Mouse (Mus musculus): ENCODE data around the gene Rnaseh2b. TPM values are rescaled to one million over a fixed set of nuclear protein-coding genes. Genes with fewer than 3 reads are reported as not detected.

Gene Rnaseh2b
- total RNA-seq (2021), result 25.8 and 27.0 TPM in 2 replicates
- long read RNA-seq, transcript Rnaseh2b-201 (11 exons, 1,494 nt), result major isoform, 13 of 20 reads
- long read RNA-seq, partial matches to known transcripts, result 1 of 20 reads
- long read RNA-seq, other reads (novel, unspliced or antisense), result 6 of 20 reads

GRCm38 (mm10) chr14:62292488-62293339 lies at the start of gene Rnaseh2b, which contains the start of gene Dleu7:
Rnaseh2b (plus strand) TSS chr14:62292589.
Dleu7 (minus strand) TSS chr14:62293047.
- DNase-seq, result peak; percentile 7

DNA sequence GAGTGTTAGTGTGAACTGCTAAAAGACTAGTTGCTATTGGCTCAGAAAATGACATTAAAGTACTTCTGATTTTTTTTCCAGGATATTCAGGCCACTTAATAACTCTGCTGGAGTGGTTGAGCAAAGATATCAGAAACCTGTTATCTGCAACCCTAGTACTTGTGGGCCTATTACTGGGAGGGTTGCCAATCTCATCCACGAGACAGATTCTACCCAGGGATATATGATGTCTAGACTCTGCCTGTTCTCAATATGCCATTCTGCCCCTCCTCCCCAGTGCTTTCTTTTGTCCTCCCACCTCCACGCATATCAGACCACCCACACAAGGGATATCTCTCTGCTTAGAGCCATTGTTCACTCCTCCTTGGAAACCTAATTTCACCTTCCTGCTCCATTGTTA lies 48.9 kb upstream of the Rnaseh2b start:
- no peak for DNase-seq

- DNase-seq, result no peak
Measured at GRCm38 (mm10) chr14:62245557-62245956, 46.8 kb upstream of the Rnaseh2b start.

- no peak for DNase-seq
Measured at GRCm38 (mm10) chr14:62248345-62248744, 44.0 kb upstream of the Rnaseh2b start.

DNA sequence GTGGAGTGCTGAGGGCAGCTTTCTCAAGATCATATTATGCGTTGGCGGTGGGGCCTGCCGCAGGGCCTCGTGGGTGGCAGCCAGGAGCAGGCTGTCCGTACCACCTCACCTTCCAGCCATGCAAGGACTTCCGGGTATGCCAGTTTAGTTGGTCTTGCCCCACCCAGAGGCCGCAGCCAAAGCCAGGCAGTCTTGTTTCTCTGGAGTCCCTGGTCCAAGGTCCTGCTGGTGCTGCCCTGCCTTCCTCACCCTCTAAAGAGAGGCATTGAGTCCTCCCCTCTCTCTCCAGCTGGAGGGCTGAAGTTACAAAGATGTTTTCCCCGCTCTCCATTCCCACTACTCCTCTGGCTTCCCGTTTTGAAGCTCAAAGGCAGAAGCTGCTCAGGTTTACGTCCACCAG lies 43.6 kb upstream of the Rnaseh2b start:
- peak; percentile 5 for DNase-seq

- DNase-seq, result no peak
Measured at GRCm38 (mm10) chr14:62249251-62249650, 43.1 kb upstream of the Rnaseh2b start.

DNA sequence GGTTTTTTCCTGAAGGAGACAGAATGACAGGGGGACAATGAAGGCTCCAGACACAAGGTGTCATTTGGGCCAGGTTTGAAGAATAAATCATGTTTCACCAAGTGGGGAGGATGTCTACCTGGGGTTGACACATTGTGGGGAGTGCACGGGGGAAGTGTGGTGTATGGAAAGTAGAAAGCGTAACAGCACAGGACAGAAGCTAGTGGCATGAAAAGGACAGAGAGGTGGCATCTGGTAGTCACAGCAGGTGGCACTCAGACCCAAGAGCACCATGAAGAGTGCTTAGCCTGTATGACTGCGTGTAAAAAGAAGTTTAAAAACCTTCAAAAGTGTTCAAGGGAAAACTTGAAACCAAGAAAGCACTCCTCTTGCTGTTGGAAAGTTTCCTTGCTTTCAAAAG lies 42.3 kb upstream of the Rnaseh2b start:
- no peak for DNase-seq

- DNase-seq, result peak; percentile 18
Measured at GRCm38 (mm10) chr14:62251999-62252398, 40.4 kb upstream of the Rnaseh2b start.

DNA sequence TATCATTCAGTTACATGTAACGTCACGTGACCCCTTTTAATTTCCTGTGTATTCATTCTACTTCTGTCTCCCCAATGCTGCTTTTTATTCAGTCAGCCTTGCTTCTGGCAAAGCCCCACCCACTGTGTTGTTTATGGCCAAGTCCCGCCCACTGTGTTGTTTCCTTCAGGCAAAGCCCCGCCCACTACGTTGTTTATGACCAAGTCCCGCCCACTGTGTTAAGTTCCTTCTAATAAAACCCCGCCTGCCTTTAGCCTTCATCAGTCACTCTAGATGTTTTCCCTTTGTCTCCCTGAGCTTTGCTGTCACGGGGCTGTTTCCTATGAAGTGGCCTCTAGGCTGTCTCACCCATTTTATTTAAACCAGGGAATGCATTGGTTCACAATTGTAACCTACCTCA lies 38.0 kb upstream of the Rnaseh2b start:
- no peak for DNase-seq

DNA sequence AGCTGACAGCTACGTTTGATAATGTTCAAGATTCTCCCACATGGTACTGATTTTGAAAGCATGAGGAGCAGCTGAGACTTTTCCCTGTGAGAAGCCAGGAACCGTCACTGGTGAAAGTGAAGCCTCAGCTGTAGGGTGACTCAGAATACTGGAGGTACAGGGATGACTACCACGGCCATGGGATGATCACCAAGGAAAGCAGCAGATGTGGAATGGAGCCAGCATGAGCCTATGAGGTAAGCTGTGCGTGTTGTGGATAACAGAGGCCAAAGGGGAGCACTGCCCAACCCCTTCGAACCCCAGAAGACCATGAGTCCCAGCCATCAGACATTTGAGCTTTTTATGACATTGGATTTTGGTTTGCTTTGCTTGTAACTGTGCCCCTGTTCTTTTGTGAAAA lies 36.3 kb upstream of the Rnaseh2b start:
- DNase-seq, result peak; percentile 42

DNA sequence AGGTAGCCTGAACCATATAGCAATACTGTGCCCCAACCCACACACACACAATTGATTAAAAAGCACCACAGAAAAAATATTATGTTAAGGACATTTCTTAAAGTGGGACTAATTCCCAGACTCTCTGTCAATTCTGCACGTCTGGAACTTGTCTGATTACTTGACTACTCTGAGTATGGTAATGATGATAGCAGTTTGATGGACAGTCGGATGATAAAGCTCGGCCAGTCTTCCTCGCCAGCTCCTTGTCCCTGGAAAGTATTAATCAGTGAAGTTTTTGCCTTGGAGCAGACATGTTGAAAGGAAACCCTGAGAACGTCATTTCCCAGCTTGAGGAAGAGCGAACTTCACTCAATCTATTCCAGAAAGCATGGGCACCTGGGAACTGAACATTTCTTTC lies 34.3 kb upstream of the Rnaseh2b start:
- DNase-seq, result no peak

- DNase-seq, result no peak
Measured at GRCm38 (mm10) chr14:62258978-62259536, 33.3 kb upstream of the Rnaseh2b start.

DNA sequence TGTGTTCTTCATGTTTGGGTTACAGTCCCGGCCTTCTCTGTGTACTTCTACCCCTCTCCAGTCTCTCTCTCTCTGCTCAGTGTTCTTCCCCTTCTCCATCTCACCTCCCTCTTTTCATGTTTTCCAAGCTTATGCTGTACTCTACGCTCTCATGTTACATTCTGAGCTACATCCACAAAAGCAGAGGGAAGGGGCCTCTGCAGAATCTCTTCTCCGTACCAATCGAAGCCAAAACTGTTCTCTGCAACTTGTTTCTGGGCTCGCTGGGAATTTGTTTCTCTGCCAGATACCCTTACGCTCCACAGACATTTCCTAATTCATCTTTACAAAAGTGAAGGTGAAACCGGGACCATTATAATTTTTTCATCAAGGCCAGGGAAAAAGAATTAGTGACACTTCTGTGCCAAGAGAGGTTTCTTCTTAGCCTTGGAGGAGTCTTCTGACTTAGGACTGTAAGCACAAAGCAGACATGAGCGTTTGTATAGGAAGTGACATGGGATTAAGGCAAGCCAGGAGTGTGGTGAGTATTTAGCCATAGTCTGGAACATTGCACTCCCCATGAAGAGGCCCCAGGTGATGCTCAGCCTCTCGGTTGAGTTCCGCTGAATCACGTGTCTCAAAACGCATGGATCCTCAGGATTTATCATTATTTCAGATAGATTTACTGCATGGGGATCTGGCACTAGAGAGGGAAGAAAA lies 21.5 kb upstream of the Rnaseh2b start:
- no peak for DNase-seq

DNA sequence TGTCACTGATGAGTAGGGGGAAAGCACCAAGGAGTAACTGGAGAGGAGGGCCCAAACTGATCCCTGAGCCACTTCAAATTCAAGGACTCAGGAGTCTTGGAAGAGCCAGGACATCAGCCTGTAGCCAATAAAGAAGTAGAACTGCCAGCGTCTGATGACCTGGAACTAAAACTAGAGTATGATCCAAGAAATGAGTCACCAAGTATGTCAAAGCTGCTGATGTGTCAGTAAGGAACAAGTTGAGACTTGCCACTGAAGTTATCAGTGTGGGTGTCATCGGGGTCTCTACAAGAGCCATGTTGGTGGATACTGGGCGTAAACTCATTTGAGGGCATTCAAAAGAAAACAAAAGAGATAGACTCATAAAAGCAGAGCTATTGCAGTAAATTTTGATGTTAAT lies 18.8 kb upstream of the Rnaseh2b start:
- DNase-seq, result no peak

- no peak for DNase-seq
Measured at GRCm38 (mm10) chr14:62282974-62283373, 9.4 kb upstream of the Rnaseh2b start.

DNA sequence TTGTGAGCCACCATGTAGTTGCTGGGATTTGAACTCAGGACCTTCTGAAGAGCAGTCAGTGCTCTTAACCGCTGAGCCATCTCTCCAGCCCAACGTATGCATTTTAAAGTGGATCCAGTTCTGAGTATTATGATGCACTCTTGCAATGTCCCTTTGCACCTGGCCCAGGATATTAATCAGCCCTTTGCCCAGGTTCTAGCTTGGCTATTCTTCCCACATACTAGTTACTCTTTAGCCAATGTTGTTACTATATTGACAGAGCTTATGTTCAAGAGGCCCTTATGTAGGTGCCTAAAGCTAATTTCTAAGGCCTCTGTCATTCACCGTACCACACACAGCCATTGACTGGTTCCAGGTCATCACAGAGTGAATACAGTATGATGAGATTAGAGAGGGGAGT lies 3.7 kb upstream of the Rnaseh2b start:
- no peak for DNase-seq

GRCm38 (mm10) chr14:62291406-62291987 lies 892 bp upstream of the Rnaseh2b start:
- DNase-seq, result no peak

DNA sequence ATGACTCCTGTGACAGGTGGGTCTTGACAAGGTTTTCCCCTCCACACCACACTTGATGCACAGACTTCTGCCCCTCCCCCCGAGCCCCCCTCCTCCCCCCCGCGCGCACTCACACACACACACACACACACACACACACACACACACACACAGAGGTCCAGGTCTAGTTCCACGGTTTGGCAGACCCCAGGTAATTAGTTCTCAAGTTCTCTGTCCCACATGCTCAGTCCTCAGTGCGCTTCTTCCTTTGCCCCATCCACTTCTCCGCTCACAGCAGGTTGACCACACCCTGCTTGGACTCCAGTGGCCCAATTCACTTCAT lies 262 bp upstream of the Rnaseh2b start:
- no peak for DNase-seq

GRCm38 (mm10) chr14:62298808-62299207 lies 6.4 kb downstream of the Rnaseh2b start:
- no peak for DNase-seq

- DNase-seq, result no peak
Measured at GRCm38 (mm10) chr14:62300031-62300430, 7.6 kb downstream of the Rnaseh2b start.

- no peak for DNase-seq
Measured at GRCm38 (mm10) chr14:62307555-62307954, 15.2 kb downstream of the Rnaseh2b start.

GRCm38 (mm10) chr14:62309026-62309425 lies 16.6 kb downstream of the Rnaseh2b start:
- no peak for DNase-seq

- DNase-seq, result no peak
Measured at GRCm38 (mm10) chr14:62311672-62312071, 19.3 kb downstream of the Rnaseh2b start.
